Mouse (Mus musculus) B cell, adult 67 days (primary cell): Measurements from ENCODE around the gene Gm2663. TPM values are rescaled to one million over a fixed set of nuclear protein-coding genes. Genes with fewer than 3 reads are reported as not detected.

ENCODE experiments used
- total RNA-seq, 2 experiments: library from RNA; stranded (reverse); gene quantifications; 4 replicates each; pipeline ENCODE4 v1.2.4; 2023

Gm2663 gene
- total RNA-seq, result not detected

DNA sequence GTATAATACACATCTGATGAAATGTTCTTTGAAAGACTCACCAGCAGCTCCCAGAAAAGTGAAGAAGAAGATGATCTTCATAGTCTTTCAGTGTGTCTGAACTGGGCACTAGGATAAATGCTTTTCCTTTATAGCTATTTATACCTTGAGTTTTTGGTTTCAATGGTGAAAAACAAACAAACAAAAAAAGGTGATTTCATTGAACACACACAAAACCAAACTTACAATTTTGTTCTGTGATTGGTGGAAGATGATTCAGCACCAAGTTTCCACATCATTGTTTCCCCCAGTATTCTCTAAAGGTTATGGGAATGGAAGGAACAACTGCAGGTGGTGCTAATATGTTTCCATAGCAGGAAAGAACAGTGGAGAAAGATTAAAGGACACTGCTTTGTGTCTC is at the start of gene Gm2663:
Gene Gm2663 (minus strand): TSS at position 101 of the 400 bp plus-strand sequence.

DNA sequence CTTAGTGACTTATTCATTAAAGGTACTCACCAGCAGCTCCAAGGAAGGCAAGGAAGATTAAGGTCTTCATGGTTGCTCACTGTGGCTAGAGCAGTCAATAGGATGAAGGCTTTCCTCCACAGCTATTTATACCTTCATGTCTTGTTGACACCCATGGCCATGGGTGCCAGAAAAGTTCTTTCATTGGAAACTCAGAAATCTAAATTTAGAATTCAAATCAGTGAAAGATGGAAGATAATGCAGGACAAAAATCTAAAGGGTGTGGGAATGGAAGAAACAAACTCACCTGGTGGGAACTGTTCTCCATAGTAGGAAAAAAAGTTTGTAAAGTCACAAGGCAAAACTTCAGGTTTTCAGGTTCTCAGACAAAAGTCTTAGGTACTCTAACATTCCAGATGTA is 36.1 kb upstream of the Gm2663 start, which contains the start of gene 2210010C04Rik:
Gene 2210010C04Rik (minus strand): TSS at position 101 of the 400 bp plus-strand sequence.

DNA sequence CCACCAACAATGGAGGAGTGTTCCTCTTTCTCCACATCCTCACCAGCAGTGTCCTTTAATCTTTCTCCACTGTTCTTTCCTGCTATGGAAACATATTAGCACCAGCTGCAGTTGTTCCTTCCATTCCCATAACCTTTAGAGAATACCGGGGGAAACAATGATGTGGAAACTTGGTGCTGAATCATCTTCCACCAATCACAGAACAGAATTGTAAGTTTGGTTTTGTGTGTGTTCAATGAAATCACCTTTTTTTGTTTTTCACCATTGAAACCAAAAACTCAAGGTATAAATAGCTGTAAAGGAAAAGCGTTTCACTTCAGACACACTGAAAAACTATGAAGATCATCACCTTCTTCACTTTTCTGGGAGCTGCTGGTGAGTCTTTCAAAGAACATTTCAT is 34.8 kb downstream of the Gm2663 start, which contains the start of gene 1810009J06Rik:
Gene 1810009J06Rik (plus strand): TSS at position 301 of the 400 bp plus-strand sequence.

DNA sequence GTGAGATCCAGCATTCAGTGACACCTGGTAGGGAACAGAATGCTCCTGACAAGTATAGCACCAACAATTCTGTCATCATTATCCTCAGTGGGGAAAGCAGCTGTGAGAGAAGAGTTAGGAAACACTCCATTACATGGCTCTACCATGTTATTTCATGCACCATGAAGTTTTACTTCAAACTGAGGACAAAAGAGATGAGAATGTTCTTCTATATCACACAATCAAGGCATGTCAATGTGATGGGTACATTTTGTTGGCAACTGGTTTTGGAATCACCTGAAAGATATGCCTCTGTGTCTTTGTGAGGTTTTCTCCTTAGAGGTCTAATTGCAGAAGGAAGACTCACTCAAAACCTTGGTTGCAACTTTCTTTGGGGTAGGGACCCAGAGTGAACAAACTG is 47.5 kb downstream of the Gm2663 start, which contains the start of gene Gm4744:
Gene Gm4744 (minus strand): TSS at position 101 of the 400 bp plus-strand sequence.

Other genes with a start within 250 kb of the Gm2663 start
- gene Moxd2, start 112.0 kb downstream of the Gm2663 start, total RNA-seq, result not detected
- not detected for gene Prss58, start 99.1 kb downstream of the Gm2663 start, total RNA-seq
- not detected for gene 1700074P13Rik, start 58.9 kb downstream of the Gm2663 start, total RNA-seq
- not detected for gene Gm4744, start 47.6 kb downstream of the Gm2663 start, total RNA-seq
- gene 1810009J06Rik, start 34.7 kb downstream of the Gm2663 start, total RNA-seq, result not detected
- gene 2210010C04Rik, start 36.0 kb upstream of the Gm2663 start, total RNA-seq, result not detected